Mouse (Mus musculus): ENCODE results near the gene Pitpnm1. TPM values are rescaled to one million over a fixed set of nuclear protein-coding genes. Genes with fewer than 3 reads are reported as not detected.

The Pitpnm1 gene
- total RNA-seq, 2 experiments from 2014 or later = 185 to 187 TPM

- intact Hi-C loops (cut with DNase I) = no loop called here
Measured at GRCm38 (mm10) chr19:4152445-4153231, 52.8 kb downstream of the Pitpnm1 start.

DNA sequence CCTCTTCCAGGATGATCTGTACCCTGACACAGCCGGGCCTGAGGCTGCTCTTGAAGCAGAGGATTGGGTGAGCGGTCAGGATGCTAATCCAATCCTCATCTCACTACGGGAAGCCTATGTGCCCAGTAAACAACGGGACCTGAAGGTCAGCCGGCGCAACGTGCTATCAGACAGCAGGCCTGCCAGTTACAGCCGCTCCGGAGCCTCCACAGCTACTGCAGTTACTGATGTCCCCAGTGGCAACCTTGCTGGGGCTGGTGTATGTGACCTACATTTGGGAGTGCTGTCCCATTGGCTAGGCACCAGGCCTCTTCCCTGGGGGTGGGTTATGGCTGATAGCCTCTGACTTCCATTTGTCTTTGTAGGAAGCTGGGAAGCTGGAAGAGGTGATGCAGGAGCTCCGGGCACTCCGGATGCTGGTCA is 53.4 kb downstream of the Pitpnm1 start, which contains the start of gene Ptprcap:
Ptprcap (plus strand) TSS at position 373 of the 423 bp plus-strand sequence.
- intact Hi-C loops (cut with DNase I) = no loop called here
- peak; percentile 45 for DNase-seq

More at GRCm38 (mm10) chr19:4152445-4153231, 52.8 kb downstream of the Pitpnm1 start:
- DNase-seq = peak; percentile 53

DNA sequence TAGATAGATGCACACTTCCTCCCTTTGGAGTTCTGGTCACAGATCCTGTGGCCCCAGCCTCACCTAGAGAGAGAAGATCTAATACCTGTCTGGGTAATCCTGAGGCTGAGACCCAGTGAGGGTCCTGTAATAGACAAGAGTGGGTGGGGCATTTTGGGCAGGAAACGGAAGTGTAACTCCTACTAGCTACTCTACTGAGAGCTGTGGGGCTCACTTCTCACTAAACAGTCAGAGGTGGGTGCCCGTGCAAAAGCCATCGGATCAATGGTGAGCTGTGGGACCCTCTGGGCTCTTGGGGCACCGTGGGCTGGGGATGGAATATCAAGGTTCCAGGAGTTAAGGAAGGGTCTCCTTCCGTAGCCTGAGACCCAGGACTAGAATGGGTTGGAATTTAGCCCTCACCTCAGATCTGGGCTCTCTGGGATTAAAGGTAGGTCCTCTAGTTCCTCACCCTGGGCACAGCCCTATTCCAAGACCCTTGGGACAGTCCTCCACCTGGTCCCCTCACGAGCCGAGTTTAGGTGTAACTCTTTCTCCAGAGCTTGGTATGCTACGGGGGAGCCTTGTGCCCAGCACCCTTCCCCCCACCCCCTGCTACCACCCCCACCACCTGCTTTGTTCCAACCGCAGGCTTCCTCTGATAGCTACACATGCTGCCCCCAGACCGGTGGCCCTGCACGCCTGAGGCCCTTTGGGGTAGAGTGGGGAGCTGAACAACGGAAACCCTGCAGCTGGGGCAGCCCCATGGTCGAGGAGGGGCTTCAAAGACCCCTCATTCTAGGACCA is 54.8 kb downstream of the Pitpnm1 start:
- no peak for DNase-seq
- intact Hi-C loops (cut with DNase I) = no loop called here

DNA sequence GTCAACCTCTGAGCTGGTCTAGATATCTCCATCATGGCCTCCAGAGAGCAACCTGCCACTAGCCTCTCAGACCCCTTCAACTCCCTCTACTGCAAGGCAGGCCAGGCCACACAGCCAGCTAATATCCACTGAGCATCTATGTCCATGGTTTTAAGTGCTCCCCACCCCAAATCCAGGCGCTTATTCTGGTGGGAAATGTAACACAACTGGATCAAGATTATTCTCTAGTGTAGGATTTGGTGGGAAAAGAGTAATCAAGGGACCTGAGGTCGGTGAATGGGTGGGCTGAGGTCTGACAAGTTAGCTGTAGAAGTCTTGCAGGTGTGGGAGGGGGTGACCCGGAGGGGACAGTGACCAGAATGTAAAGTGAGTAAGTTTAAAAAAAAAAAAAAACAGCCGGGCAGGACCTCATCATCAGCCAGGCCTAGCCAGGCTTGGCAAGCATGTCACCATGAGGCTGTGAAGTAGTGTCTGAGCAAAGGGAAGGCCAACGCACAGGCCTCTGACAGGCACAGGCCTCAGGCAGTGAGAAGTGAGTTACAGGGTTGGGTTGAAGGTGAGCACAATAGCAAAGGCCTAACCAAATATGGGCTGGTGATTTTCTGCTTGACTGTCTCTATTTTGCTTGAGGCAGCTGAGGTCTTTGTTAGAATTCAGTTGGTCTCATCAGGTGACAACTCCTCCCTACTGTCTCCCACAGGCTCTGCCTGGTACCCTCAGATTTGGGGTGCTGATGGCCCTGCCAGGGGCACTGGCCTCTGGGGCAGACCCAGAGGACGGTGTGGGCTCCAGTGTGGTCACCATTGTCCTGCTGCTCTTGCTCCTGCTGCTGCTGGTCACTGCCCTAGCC is 55.6 kb downstream of the Pitpnm1 start:
- intact Hi-C loops (cut with DNase I) = no loop called here
- no peak for DNase-seq

DNA sequence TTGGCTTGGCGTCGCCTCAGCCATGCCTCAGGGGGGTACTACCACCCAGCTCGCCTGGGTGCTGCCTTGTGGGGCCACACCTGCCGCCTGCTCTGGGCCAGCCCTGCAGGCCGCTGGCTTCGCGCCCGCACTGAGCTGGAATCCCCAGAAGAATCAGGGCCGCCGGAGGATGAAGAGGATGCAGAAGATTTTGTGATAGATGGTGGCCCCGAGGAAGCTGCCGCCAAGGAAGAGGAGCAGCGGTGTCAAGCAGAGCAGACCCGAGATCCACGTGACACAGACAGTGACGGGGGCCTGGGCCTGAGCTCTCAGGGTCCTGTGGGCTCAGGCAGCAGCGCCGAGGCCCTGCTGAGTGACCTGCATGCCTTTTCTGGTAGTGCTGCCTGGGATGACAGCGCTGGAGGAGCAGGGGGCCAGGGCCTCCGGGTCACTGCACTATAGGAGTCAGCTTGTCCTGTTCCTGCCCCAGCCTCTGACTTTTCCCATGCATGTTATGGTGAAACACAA is 56.3 kb downstream of the Pitpnm1 start:
- DNase-seq = no peak
- intact Hi-C loops (cut with DNase I) = no loop called here

DNA sequence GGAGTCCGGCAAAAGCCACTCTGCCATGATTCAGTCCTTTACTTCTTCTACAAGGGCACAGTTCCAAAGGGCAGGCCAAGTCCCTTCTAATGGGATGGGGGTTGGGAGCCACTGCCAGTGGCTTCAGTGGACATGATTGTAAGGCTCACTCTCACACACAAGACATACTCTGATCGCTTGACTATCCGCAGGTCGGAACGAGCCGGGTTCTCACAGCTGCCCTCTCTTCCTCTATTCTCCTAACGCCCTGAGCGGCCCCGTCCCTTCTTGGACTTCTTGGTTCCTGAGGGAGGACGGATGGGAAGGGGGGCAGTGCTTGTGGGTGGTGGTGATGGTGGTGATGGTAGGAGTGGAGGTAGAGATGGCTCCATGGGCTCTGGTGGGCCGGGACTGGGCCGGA is 57.0 kb downstream of the Pitpnm1 start:
- intact Hi-C loops (cut with DNase I) = no loop called here
- DNase-seq = no peak

GRCm38 (mm10) chr19:4159049-4159448 is 59.3 kb downstream of the Pitpnm1 start:
- intact Hi-C loops (cut with DNase I) = no loop called here
- DNase-seq = no peak

DNA sequence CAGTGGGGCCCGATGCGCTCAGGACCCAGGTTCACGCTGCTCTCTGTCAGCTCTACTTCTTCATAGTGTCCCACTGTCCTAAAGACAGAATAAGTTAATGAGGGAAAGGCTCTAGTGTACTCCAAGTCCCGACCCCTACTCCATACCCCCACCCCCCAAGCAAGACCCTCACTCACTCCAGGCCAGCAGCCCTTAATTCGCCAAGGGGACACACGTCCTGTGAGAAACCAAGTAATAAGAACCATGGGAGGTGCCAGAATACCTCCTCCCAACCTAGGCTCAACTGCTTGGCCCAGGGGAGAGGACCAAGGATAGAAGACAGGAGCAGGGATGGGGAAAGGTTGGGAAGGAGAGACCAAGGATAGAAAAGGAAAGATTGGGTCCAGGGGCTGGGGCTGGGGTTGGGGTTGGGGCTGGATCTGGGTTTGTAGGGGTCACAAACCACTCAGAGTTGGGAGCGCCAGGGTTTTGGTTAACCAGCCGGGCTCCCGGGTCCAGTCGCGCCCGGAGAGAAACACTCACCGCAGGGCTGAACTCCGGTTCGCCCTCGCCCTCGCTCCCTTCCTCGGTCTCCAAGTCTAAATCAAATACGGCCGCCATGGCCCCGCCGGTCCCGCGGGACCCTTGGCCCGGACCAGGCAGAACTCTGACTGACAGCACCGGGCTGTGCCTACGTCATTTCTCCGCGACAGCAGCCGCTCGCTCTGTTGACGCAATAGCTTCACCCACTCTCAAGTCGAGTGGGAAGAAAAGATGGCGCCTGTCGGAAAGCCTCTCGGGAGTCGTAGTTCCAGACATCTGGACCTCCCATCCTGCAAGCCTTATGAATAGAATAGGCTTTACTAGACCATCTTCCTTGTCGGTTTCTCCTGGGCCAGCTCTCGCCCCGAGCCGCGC is 63.1 kb downstream of the Pitpnm1 start, which contains the start of gene Rps6kb2:
Rps6kb2 (minus strand) TSS at position 709 of the 897 bp plus-strand sequence.
- DNase-seq = peak; percentile 97
- intact Hi-C loops (cut with DNase I) = no loop called here

- intact Hi-C loops (cut with DNase I) = no loop called here
Measured at GRCm38 (mm10) chr19:4163543-4163887, 63.7 kb downstream of the Pitpnm1 start.

More at GRCm38 (mm10) chr19:4163543-4163887, 63.7 kb downstream of the Pitpnm1 start:
- DNase-seq = no peak

Other genes with a start within 250 kb of the Pitpnm1 start
- gene Chka, start 248.2 kb upstream of the Pitpnm1 start, total RNA-seq (2021) = 100 to 1,000 TPM in 1 of 2 experiments, 10 to 100 TPM in 1; 88.7 to 104 TPM
- 10 to 100 TPM; 24.0 to 27.9 TPM for gene Tcirg1, start 192.9 kb upstream of the Pitpnm1 start, total RNA-seq (2021)
- 100 to 1,000 TPM in 1 of 2 experiments, 10 to 100 TPM in 1; 94.0 to 102 TPM for gene Ndufs8, start 187.2 kb upstream of the Pitpnm1 start, total RNA-seq (2021)
- 1 to 10 TPM; 1.5 to 1.9 TPM for gene Aldh3b1, start 170.2 kb upstream of the Pitpnm1 start, total RNA-seq (2021)
- 1 to 10 TPM; 6.4 to 8.9 TPM for gene Unc93b1, start 164.8 kb upstream of the Pitpnm1 start, total RNA-seq (2021)
- gene Aldh3b3, start 141.4 kb upstream of the Pitpnm1 start, total RNA-seq (2021) = not detected
- under 1 TPM; 0.40 to 0.64 TPM for gene Aldh3b2, start 127.7 kb upstream of the Pitpnm1 start, total RNA-seq (2021)
- 1 to 10 TPM; 1.4 to 1.6 TPM for gene Acy3, start 113.4 kb upstream of the Pitpnm1 start, total RNA-seq (2021)
- gene Tbx10, start 107.2 kb upstream of the Pitpnm1 start, total RNA-seq (2021) = not detected
- 10 to 100 TPM; 14.6 to 14.8 TPM for gene Nudt8, start 99.4 kb upstream of the Pitpnm1 start, total RNA-seq (2021)
- 1 to 10 TPM; 4.1 to 4.8 TPM for gene Gm49405, start 99.4 kb upstream of the Pitpnm1 start, total RNA-seq (2021)
- 1 to 10 TPM; 8.3 to 9.4 TPM for gene Doc2g, start 96.7 kb upstream of the Pitpnm1 start, total RNA-seq (2021)
- 100 to 1,000 TPM; 185 to 196 TPM for gene Ndufv1, start 87.2 kb upstream of the Pitpnm1 start, total RNA-seq (2021)
- 100 to 1,000 TPM; 288 to 297 TPM for gene Gstp1, start 62.0 kb upstream of the Pitpnm1 start, total RNA-seq (2021)
- 10 to 100 TPM; 27.2 to 31.6 TPM for gene Gstp2, start 54.0 kb upstream of the Pitpnm1 start, total RNA-seq (2021)
- gene Gstp3, start 40.4 kb upstream of the Pitpnm1 start, total RNA-seq (2021) = not detected
- not detected for gene Cabp2, start 18.4 kb upstream of the Pitpnm1 start, total RNA-seq (2021)
- gene Cdk2ap2, start 2.8 kb upstream of the Pitpnm1 start, total RNA-seq (2021) = 10 to 100 TPM; 27.5 to 28.3 TPM
- gene Aip, start 25.9 kb downstream of the Pitpnm1 start, total RNA-seq (2021) = 10 to 100 TPM; 54.8 to 64.8 TPM
- gene Gpr152, start 39.8 kb downstream of the Pitpnm1 start, total RNA-seq (2021) = not detected
- not detected for gene Cabp4, start 44.0 kb downstream of the Pitpnm1 start, total RNA-seq (2021)
- 100 to 1,000 TPM in 1 of 2 experiments, 10 to 100 TPM in 1; 92.6 to 107 TPM for gene Coro1b, start 48.6 kb downstream of the Pitpnm1 start, total RNA-seq (2021)
- gene Ptprcap, start 53.6 kb downstream of the Pitpnm1 start, total RNA-seq (2021) = 1 to 10 TPM; 1.2 to 1.6 TPM
- 10 to 100 TPM; 38.1 to 39.2 TPM for gene Rps6kb2, start 63.4 kb downstream of the Pitpnm1 start, total RNA-seq (2021)
- 1 to 10 TPM; 2.4 to 3.1 TPM for gene Carns1, start 75.5 kb downstream of the Pitpnm1 start, total RNA-seq (2021)
- gene Tbc1d10c, start 91.3 kb downstream of the Pitpnm1 start, total RNA-seq (2021) = 1 to 10 TPM; 2.1 to 2.4 TPM
- 100 to 1,000 TPM; 318 to 333 TPM for gene Ppp1ca, start 92.1 kb downstream of the Pitpnm1 start, total RNA-seq (2021)
- 10 to 100 TPM in 1 of 2 experiments, 1 to 10 TPM in 1; 9.8 to 10.6 TPM for gene Rad9a, start 101.7 kb downstream of the Pitpnm1 start, total RNA-seq (2021)
- 1 to 10 TPM; 1.2 to 1.3 TPM for gene Clcf1, start 114.2 kb downstream of the Pitpnm1 start, total RNA-seq (2021)
- gene AC109138.7, start 114.4 kb downstream of the Pitpnm1 start, total RNA-seq (2021) = not detected
- 10 to 100 TPM; 11.3 to 11.9 TPM for gene Pold4, start 131.9 kb downstream of the Pitpnm1 start, total RNA-seq (2021)
- gene Ssh3, start 169.2 kb downstream of the Pitpnm1 start, total RNA-seq (2021) = 10 to 100 TPM; 71.0 to 74.6 TPM
- gene Ankrd13d, start 183.1 kb downstream of the Pitpnm1 start, total RNA-seq (2021) = 10 to 100 TPM; 98.4 to 99.3 TPM
- 100 to 1,000 TPM; 143 to 167 TPM for gene Grk2, start 206.2 kb downstream of the Pitpnm1 start, total RNA-seq (2021)

All from left cerebral cortex, postnatal 4 days (tissue).